Mouse (Mus musculus) stomach, postnatal 0 days (tissue): ENCODE measurements around the gene Npm3.

Source experiments
- CTCF ChIP-seq: IDR thresholded peaks from 2 replicates; pipeline ENCODE4 v1.5.1; 2016; ENCODE audit warnings: antibody characterized with exemption, low read depth, mild to moderate bottlenecking, moderate library complexity
- EP300 ChIP-seq: optimal IDR thresholded peaks from 2 replicates; pipeline ENCODE3; 2016; ENCODE audit warnings: antibody characterized with exemption

DNA sequence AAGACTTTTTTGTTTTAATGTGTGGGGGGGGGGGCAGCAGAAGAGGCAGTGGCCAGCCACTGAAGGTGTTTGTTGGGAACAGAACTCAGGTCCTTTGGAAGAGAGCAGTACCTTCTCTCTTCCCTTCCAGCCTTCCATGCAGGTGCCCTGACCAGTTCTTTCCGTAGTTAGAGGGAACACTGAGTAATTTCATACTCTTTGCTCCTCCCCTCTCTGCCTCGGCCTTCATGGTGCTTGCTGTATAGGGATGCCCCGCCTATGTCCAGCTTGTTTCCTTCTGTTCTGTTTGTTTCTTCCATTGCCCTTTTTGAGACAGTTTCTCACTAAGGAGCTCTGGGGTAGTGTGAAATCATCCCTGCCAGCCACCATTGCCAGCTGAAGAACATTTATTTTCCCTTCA is 36.1 kb upstream of the Npm3 start:
- TF ChIP-seq CTCF, result no peak
- TF ChIP-seq EP300, result no peak
